Mouse (Mus musculus) thymus, adult 2 months (tissue): Measurements from ENCODE around the gene Fhit. TPM values are rescaled to one million over a fixed set of nuclear protein-coding genes. Genes with fewer than 3 reads are reported as not detected.

Experiments used
- DNase-seq: peaks from one replicate; pipeline ENCODE4 v3.0.0; 2021
- H3K27ac ChIP-seq: fragments of 200-500 bp; 2 replicates; pipeline ENCODE4 v1.5.1; 2012; ENCODE audit warnings: low read length, control low read depth; ENCODE audit not compliant: control insufficient read depth, insufficient read depth
- H3K27me3 ChIP-seq: fragments of 200-500 bp; 2 replicates; pipeline ENCODE4 v1.6.1; 2012; ENCODE audit warnings: mild to moderate bottlenecking, low read length, moderate library complexity, mixed read lengths; ENCODE audit not compliant: control insufficient read depth, insufficient read depth
- H3K36me3 ChIP-seq: fragments of 200-500 bp; 2 replicates; pipeline ENCODE4 v1.6.1; 2012; ENCODE audit warnings: mild to moderate bottlenecking, low read length, moderate library complexity; ENCODE audit not compliant: control insufficient read depth, insufficient read depth
- H3K4me1 ChIP-seq: fragments of 200-500 bp; replicated peaks from 2 replicates; pipeline ENCODE4 v1.6.1; 2012; ENCODE audit warnings: low read length; ENCODE audit not compliant: control insufficient read depth, insufficient read depth
- H3K4me3 ChIP-seq: fragments of 200-500 bp; 2 replicates; pipeline ENCODE4 v1.5.1; 2012; ENCODE audit warnings: mild to moderate bottlenecking, low read length, control low read depth, moderate library complexity; ENCODE audit not compliant: control insufficient read depth, insufficient read depth
- CTCF ChIP-seq: fragments of 200-500 bp; IDR thresholded peaks from 2 replicates; pipeline ENCODE4 v1.5.1; 2012; ENCODE audit warnings: mild to moderate bottlenecking, control low read depth, low read length, moderate library complexity, borderline replicate concordance; ENCODE audit not compliant: control insufficient read depth, poor library complexity, insufficient read depth; ENCODE audit errors: extremely low read depth
- POLR2A ChIP-seq: fragments of 200-500 bp; IDR thresholded peaks from 2 replicates; pipeline ENCODE4 v1.6.1; 2012; ENCODE audit warnings: mild to moderate bottlenecking, low read length, control low read depth, moderate library complexity; ENCODE audit not compliant: control insufficient read depth, poor library complexity, insufficient read depth; ENCODE audit errors: extremely low read depth
- WGBS: fragments of 180-500 bp; shearing (Covaris S2); methylation state at CpG from one replicate; pipeline ENCODE4 v1.1.7; 2018; 5-methylcytosine and 5-hydroxymethylcytosine counted together
- polyA plus RNA-seq: library from polyadenylated mRNA; depleted of rRNA; stranded (reverse); fragments of >200 nt; gene quantifications from 2 replicates; pipeline ENCODE4 v1.2.3, GENCODE M21; 2012; rRNA removed

The Fhit gene
- 5.0 and 5.4 TPM in 2 replicates for polyA plus RNA-seq

DNA sequence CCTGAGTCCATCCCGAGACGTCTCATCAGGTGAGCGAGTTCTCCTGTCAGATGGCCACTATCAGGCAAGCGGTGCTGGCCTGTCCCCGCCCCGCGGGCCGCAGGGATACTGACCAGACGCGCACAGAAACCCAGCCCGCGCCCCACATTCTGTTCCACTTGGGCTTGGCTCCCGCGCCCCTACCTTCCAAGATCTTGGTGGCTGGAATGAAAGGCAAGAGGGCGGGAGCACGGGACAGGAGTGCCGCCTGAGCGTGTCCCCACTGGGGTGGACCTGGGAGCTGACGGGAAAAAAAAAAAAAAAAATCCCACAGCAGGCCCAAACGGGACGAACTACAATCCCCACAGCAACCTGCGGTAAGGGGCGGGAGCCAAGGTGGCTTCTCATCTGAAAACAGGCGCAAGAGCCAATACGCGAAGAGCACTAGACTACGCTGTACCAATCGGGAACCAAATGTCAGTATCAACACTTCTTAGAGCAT is at the start of gene Fhit:
Gene Fhit, minus strand, starts transcription at position 285 of the 481 bp plus-strand sequence.
- H3K4me3 ChIP-seq, result peak within 1 kb of the TSS; percentile 49
- peak; percentile 72 for DNase-seq
- H3K4me1 ChIP-seq, result peaks cover 8% of the 10 kb centered on the region; the same call in 1 of the 2 replicates
- WGBS, result under 1% methylated on average over 28 of the region's 28 CpGs
- no peaks in the 10 kb centered on the region for H3K36me3 ChIP-seq
- H3K27me3 ChIP-seq, result no peaks in the 10 kb centered on the region
- no peak within 1 kb of the TSS for H3K27ac ChIP-seq
- TF ChIP-seq POLR2A, result no peak
- TF ChIP-seq CTCF, result no peak

DNA sequence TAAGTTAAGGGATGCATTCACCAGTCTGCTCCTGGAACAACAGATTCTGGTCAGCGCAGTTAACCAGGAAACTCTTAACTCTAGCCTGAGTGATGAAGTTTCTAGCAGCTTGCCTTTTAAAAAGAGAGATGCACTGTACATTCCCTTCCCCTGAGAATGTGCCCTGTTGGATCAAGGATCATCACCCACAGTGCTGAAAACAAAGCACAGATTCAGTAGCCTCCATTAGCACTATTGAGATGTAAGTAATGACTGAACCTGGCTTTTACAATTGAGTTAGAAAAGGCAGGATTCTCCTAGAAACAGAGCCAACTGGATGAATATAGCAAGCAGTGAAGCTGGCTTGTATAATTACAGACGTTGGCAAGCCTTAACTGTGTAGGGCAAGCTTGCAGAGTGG is 45.0 kb upstream of the Fhit start:
- no peak for DNase-seq
- H3K4me1 ChIP-seq, result no peaks in the 10 kb centered on the region
- no peaks in the 10 kb centered on the region for H3K36me3 ChIP-seq
- 70% methylated on average over 2 of the region's 2 CpGs for WGBS
- H3K27me3 ChIP-seq, result no peaks in the 10 kb centered on the region
- no peak overlapping the region for H3K4me3 ChIP-seq
- H3K27ac ChIP-seq, result no peak overlapping the region
- TF ChIP-seq CTCF, result no peak
- no peak for TF ChIP-seq POLR2A

GRCm38 (mm10) chr14:11160806-11161450 is 907 bp downstream of the Fhit start:
- H3K36me3 ChIP-seq, result no peaks in the 10 kb centered on the region
- 9% methylated on average over 17 of the region's 17 CpGs for WGBS
- peak overlapping the region; percentile 30 for H3K4me3 ChIP-seq
- H3K27ac ChIP-seq, result no peak overlapping the region
- no peaks in the 10 kb centered on the region for H3K27me3 ChIP-seq
- H3K4me1 ChIP-seq, result peaks cover 8% of the 10 kb centered on the region; the same call in 1 of the 2 replicates
- peak; percentile 35 for DNase-seq
- TF ChIP-seq CTCF (no peak), POLR2A (no peak)

DNA sequence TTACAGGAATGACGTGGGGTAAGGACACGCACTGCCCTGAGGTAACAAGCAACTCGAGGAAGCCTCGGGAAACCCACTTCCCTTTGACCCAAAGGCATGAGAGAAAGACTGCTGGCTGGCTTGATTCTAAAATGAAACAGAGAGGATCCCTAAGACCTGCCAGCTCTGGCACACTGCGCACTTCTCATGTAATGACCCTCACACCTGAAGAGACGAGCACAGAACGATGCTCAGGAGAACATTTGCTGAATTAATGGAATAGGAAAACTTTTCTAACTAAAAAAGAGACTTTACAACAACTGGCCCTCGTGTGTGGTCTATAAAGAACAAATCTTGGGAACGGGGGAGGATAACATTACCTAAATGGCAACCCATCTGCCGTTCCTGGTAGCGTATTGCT is 2.2 kb downstream of the Fhit start:
- TF ChIP-seq POLR2A, result no peak
- no peak for TF ChIP-seq CTCF
- no peak overlapping the region for H3K4me3 ChIP-seq
- 92% methylated on average over 11 of the region's 11 CpGs for WGBS
- peaks cover 8% of the 10 kb centered on the region; the same call in 1 of the 2 replicates for H3K4me1 ChIP-seq
- H3K27ac ChIP-seq, result no peak overlapping the region
- no peak for DNase-seq
- H3K27me3 ChIP-seq, result no peaks in the 10 kb centered on the region
- H3K36me3 ChIP-seq, result no peaks in the 10 kb centered on the region

DNA sequence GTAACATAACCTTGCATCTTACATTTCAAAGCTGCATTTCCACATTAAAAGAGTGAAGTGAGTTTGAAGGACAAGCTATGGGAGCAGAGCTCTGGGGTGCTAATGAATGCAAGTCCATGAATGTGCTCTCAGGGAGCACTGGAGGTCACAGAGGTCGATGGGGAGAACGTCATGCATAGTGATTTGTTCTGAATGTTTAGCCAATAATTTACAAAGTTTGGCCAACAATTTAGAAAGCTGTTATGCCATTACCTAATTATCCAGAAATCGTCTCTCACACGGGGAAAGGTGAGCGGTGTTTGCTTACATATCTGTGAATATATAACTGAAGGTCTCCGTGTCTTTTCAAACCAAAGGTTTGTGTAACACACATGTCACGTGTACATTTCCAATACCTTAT is 2.8 kb downstream of the Fhit start:
- H3K4me3 ChIP-seq, result no peak overlapping the region
- TF ChIP-seq CTCF (no peak), POLR2A (no peak)
- no peak overlapping the region for H3K27ac ChIP-seq
- DNase-seq, result no peak
- no peaks in the 10 kb centered on the region for H3K27me3 ChIP-seq
- WGBS, result 94% methylated on average over 7 of the region's 7 CpGs
- peaks cover 8% of the 10 kb centered on the region; the same call in 1 of the 2 replicates for H3K4me1 ChIP-seq
- no peaks in the 10 kb centered on the region for H3K36me3 ChIP-seq

GRCm38 (mm10) chr14:11157741-11158140 is 4.1 kb downstream of the Fhit start:
- no peaks in the 10 kb centered on the region for H3K27me3 ChIP-seq
- peaks cover 8% of the 10 kb centered on the region; the same call in 1 of the 2 replicates for H3K4me1 ChIP-seq
- WGBS, result 88% methylated on average over 3 of the region's 3 CpGs
- DNase-seq, result no peak
- no peaks in the 10 kb centered on the region for H3K36me3 ChIP-seq
- no peak overlapping the region for H3K4me3 ChIP-seq
- H3K27ac ChIP-seq, result no peak overlapping the region
- TF ChIP-seq CTCF, result no peak
- TF ChIP-seq POLR2A, result no peak

- no peaks in the 10 kb centered on the region for H3K4me1 ChIP-seq
- TF ChIP-seq POLR2A (no peak), CTCF (no peak)
- no peak overlapping the region for H3K27ac ChIP-seq
- 94% methylated on average over 9 of the region's 9 CpGs for WGBS
- H3K36me3 ChIP-seq, result no peaks in the 10 kb centered on the region
- H3K4me3 ChIP-seq, result no peak overlapping the region
- no peaks in the 10 kb centered on the region for H3K27me3 ChIP-seq
- no peak for DNase-seq
Measured at GRCm38 (mm10) chr14:11151634-11152321, 10.1 kb downstream of the Fhit start.
